Mouse (Mus musculus): ENCODE measurements around the gene Nrd1. TPM values are rescaled to one million over a fixed set of nuclear protein-coding genes. Genes with fewer than 3 reads are reported as not detected.

Gene Nrd1
- polyA plus RNA-seq, 1 experiment from 2014 or later: 33.8 TPM

DNA sequence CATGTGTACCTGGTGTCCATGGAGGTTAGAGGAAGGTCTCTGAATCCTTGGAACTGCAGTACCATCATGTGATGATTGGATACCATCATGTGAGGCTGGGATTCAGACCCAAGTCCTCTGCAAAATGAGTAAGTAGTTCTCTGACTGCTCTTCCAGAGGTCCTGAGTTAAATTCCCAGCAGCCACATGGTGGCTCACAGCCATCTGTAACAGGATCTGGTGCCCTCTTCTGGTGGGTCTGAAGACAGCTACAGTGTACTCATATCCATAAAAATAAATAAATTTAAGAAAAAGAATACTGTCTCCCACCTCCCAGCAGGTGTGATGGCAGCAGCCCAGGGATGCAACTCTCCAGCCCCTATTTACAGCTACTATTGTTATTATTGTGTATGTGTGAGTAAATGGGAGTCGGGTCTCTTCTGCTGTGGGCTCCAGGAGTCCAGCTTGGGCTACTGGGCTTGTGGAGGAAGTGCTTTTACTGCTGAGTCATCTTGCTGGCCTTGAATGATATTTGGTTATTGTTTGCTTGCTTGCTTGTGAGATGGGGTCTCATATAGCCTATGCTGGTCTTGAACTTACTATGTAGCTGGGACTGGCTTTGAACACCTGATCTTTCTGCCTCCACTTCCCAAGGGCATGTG is 13.5 kb upstream of the Nrd1 start:
- Histone ChIP-seq H3K9ac (ENCODE audit: low read depth, low read length) (no peak overlapping the region), H3K9me3 (replicated peaks; ENCODE audit: control insufficient read depth, low read length) (no peaks in the 10 kb centered on the region), H3K4me2 (ENCODE audit: low read depth, low read length) (no peak overlapping the region), H3K36me3 (ENCODE audit: control insufficient read depth, insufficient read depth) (no peaks in the 10 kb centered on the region), H3K27ac (ENCODE audit: low read length) (no peak overlapping the region), H3K27me3 (ENCODE audit: control insufficient read depth, insufficient read depth, low read depth, low read length) (no peaks in the 10 kb centered on the region; the same call in 1 of the 2 replicates), H3K4me3 (ENCODE audit: low read depth, low read length) (no peak overlapping the region), H3K4me1 (ENCODE audit: control insufficient read depth, low read depth, low read length) (peaks cover 13% of the 10 kb centered on the region)
- ATAC-seq (ENCODE audit: low read depth): no peak
- 50% methylated on average over 1 of the region's 1 CpGs for WGBS (ENCODE audit: insufficient replicate concordance)

DNA sequence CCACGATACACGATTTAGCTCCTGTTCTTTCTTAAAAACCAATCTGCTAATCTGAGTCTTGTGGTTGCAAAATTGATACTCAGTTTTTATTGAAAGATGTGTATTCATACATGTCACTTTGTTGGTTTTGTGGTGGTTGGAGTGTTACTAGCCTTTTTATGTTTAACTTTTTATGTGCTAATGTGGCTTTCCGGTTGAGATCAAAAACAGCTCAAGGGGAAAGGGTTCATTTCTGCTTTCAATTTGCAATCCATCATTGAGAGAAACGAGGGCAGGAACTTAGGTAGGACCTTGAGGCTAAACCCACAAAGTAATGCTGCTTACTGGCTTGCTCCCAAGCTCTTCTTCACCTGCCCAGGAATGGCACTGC is 13.0 kb upstream of the Nrd1 start:
- Histone ChIP-seq H3K27me3 (ENCODE audit: control insufficient read depth, insufficient read depth, low read depth, low read length) (no peaks in the 10 kb centered on the region; the same call in 1 of the 2 replicates), H3K36me3 (ENCODE audit: control insufficient read depth, insufficient read depth) (no peaks in the 10 kb centered on the region)
- WGBS (ENCODE audit: insufficient replicate concordance): 60% methylated on average over 4 of the region's 4 CpGs

DNA sequence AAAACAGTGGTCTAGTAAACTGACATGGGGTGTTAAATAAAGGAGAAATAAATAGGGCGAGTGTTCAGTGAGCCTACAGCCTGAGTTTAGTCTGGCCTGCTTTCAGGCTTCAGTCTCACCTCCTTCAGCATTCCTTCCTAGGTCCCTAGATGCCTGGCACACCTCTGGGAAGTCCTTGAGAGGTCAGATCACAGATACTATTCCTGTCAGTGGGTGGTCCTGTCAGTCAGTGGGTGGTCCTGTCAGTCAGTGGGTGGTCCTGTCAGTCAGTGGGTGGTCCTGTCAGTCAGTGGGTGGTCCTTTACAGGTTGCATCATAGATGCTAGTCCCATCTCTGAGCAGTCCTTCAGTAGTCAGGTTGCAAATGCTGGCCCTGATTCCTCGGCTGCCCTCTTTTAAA is 11.0 kb upstream of the Nrd1 start:
- Histone ChIP-seq H3K9me3 (replicated peaks; ENCODE audit: control insufficient read depth, low read length) (no peaks in the 10 kb centered on the region), H3K4me2 (ENCODE audit: low read depth, low read length) (no peak overlapping the region), H3K9ac (ENCODE audit: low read depth, low read length) (no peak overlapping the region), H3K4me3 (ENCODE audit: low read depth, low read length) (no peak overlapping the region), H3K36me3 (ENCODE audit: control insufficient read depth, insufficient read depth) (no peaks in the 10 kb centered on the region), H3K27me3 (ENCODE audit: control insufficient read depth, insufficient read depth, low read depth, low read length) (no peaks in the 10 kb centered on the region), H3K27ac (ENCODE audit: low read length) (peak overlapping the region; percentile 46), H3K4me1 (ENCODE audit: control insufficient read depth, low read depth, low read length) (peaks cover 13% of the 10 kb centered on the region)
- 90% methylated on average over 2 of the region's 2 CpGs for WGBS (ENCODE audit: insufficient replicate concordance)
- no peak for ATAC-seq (ENCODE audit: low read depth)

More for the DNA sequence above, 13.0 kb upstream of the Nrd1 start:
- Histone ChIP-seq H3K4me3 (ENCODE audit: low read depth, low read length) (no peak overlapping the region), H3K27ac (ENCODE audit: low read length) (no peak overlapping the region), H3K4me1 (ENCODE audit: control insufficient read depth, low read depth, low read length) (peaks cover 13% of the 10 kb centered on the region), H3K9ac (ENCODE audit: low read depth, low read length) (no peak overlapping the region), H3K4me2 (ENCODE audit: low read depth, low read length) (no peak overlapping the region), H3K9me3 (replicated peaks; ENCODE audit: control insufficient read depth, low read length) (no peaks in the 10 kb centered on the region)
- ATAC-seq (ENCODE audit: low read depth): no peak

- ATAC-seq (ENCODE audit: low read depth): peak; percentile 97
- 0 out of 2 replicates have a peak overlapping the region, but pooled peaks have one; percentile 1 for H3K9ac ChIP-seq (ENCODE audit: low read depth, low read length)
- peaks cover 13% of the 10 kb centered on the region for H3K4me1 ChIP-seq (ENCODE audit: control insufficient read depth, low read depth, low read length)
- peak overlapping the region; percentile 27; the same call in 1 of the 2 replicates for H3K4me2 ChIP-seq (ENCODE audit: low read depth, low read length)
- no peaks in the 10 kb centered on the region for H3K9me3 ChIP-seq (replicated peaks; ENCODE audit: control insufficient read depth, low read length)
- no peak overlapping the region for H3K4me3 ChIP-seq (ENCODE audit: low read depth, low read length)
- no peaks in the 10 kb centered on the region for H3K36me3 ChIP-seq (ENCODE audit: control insufficient read depth, insufficient read depth)
- H3K27me3 ChIP-seq (ENCODE audit: control insufficient read depth, insufficient read depth, low read depth, low read length): no peaks in the 10 kb centered on the region
- H3K27ac ChIP-seq (ENCODE audit: low read length): peak overlapping the region; percentile 46
These were observed 10.4 kb upstream of the Nrd1 start for GRCm38 (mm10) chr4:108990032-108990431.

DNA sequence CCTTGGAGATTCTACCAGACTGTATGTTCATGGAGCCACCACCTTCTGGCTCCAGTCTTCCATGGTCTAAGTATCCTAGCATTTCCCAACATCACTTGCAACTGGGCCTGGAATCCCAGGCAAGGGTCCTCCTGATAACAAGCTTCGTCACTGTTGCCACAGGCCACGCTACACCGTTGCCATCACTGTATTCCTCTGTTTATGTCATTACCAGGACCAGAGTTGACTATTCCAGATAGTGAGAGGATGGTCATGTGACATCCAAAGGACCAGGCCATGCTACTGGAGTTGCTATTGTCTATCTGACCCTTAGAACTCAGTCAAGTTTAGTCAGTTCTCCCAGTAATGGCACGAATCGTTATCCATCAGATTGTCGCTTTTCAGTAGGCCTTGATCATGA is 9.9 kb upstream of the Nrd1 start:
- Histone ChIP-seq H3K36me3 (ENCODE audit: control insufficient read depth, insufficient read depth) (no peaks in the 10 kb centered on the region), H3K4me3 (ENCODE audit: low read depth, low read length) (no peak overlapping the region), H3K4me2 (ENCODE audit: low read depth, low read length) (peak overlapping the region; percentile 27; the same call in 1 of the 2 replicates), H3K27ac (ENCODE audit: low read length) (peak overlapping the region; percentile 35; the same call in 1 of the 2 replicates), H3K9me3 (replicated peaks; ENCODE audit: control insufficient read depth, low read length) (no peaks in the 10 kb centered on the region), H3K9ac (ENCODE audit: low read depth, low read length) (0 out of 2 replicates have a peak overlapping the region, but pooled peaks have one; percentile 1), H3K4me1 (ENCODE audit: control insufficient read depth, low read depth, low read length) (peaks cover 13% of the 10 kb centered on the region), H3K27me3 (ENCODE audit: control insufficient read depth, insufficient read depth, low read depth, low read length) (no peaks in the 10 kb centered on the region)
- 80% methylated on average over 6 of the region's 6 CpGs for WGBS (ENCODE audit: insufficient replicate concordance)
- ATAC-seq (ENCODE audit: low read depth): 0 out of 2 replicates have a peak, but pooled peaks have one; percentile 33

GRCm38 (mm10) chr4:108991811-108992210 is 8.6 kb upstream of the Nrd1 start:
- Histone ChIP-seq H3K4me2 (ENCODE audit: low read depth, low read length) (no peak overlapping the region), H3K4me3 (ENCODE audit: low read depth, low read length) (no peak overlapping the region), H3K9me3 (replicated peaks; ENCODE audit: control insufficient read depth, low read length) (no peaks in the 10 kb centered on the region), H3K27ac (ENCODE audit: low read length) (no peak overlapping the region), H3K4me1 (ENCODE audit: control insufficient read depth, low read depth, low read length) (peaks cover 13% of the 10 kb centered on the region), H3K36me3 (ENCODE audit: control insufficient read depth, insufficient read depth) (no peaks in the 10 kb centered on the region), H3K9ac (ENCODE audit: low read depth, low read length) (no peak overlapping the region), H3K27me3 (ENCODE audit: control insufficient read depth, insufficient read depth, low read depth, low read length) (no peaks in the 10 kb centered on the region)
- ATAC-seq (ENCODE audit: low read depth): no peak

DNA sequence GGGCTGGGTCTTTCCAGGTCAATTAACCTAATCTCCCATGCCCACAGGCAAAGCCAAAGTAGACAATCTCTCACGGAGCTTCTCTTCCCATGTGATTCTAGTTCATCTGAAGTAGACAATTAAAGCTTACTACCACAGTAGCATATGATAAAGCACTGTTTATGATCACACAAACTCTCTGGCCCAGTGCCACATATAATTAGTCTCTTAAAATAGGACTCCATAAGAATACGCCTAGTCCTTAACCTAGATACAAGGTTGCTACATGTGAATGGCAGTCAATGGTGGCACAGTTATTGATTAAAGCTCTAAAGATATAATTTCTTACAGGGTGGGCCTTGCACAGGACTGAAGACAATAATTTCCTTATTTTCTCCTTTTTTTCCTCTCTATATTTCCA is 7.5 kb upstream of the Nrd1 start:
- Histone ChIP-seq H3K9ac (ENCODE audit: low read depth, low read length) (no peak overlapping the region), H3K9me3 (replicated peaks; ENCODE audit: control insufficient read depth, low read length) (no peaks in the 10 kb centered on the region), H3K27ac (ENCODE audit: low read length) (no peak overlapping the region), H3K4me2 (ENCODE audit: low read depth, low read length) (no peak overlapping the region), H3K27me3 (ENCODE audit: control insufficient read depth, insufficient read depth, low read depth, low read length) (no peaks in the 10 kb centered on the region), H3K4me3 (ENCODE audit: low read depth, low read length) (no peak overlapping the region), H3K36me3 (ENCODE audit: control insufficient read depth, insufficient read depth) (no peaks in the 10 kb centered on the region), H3K4me1 (ENCODE audit: control insufficient read depth, low read depth, low read length) (peaks cover 13% of the 10 kb centered on the region)
- 49% methylated on average over 2 of the region's 2 CpGs for WGBS (ENCODE audit: insufficient replicate concordance)
- ATAC-seq (ENCODE audit: low read depth): no peak

DNA sequence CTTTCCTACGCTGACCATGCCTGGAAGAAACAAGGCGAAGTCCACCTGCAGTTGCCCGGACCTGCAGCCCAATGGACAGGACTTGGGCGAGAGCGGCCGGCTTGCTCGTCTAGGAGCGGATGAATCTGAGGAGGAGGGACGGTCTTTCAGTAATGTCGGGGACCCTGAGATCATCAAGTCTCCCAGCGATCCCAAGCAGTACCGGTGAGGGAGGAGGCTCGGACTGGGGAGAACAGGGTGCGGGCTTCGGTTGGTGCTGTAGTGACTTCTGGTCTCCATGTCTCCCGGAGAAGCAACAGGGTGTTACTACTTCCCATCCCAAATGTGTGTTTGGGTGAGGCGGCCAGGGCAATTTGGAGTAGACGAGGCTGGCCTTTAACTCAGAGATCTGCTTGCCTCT is 506 bp downstream of the Nrd1 start:
- WGBS (ENCODE audit: insufficient replicate concordance): 0% methylated on average over 18 of the region's 18 CpGs
- Histone ChIP-seq H3K4me3 (ENCODE audit: low read depth, low read length) (peak overlapping the region; percentile 93), H3K9ac (ENCODE audit: low read depth, low read length) (peak overlapping the region; percentile 93), H3K27ac (ENCODE audit: low read length) (peak overlapping the region; percentile 95), H3K27me3 (ENCODE audit: control insufficient read depth, insufficient read depth, low read depth, low read length) (no peaks in the 10 kb centered on the region), H3K4me1 (ENCODE audit: control insufficient read depth, low read depth, low read length) (peaks cover 9% of the 10 kb centered on the region), H3K9me3 (replicated peaks; ENCODE audit: control insufficient read depth, low read length) (no peaks in the 10 kb centered on the region), H3K36me3 (ENCODE audit: control insufficient read depth, insufficient read depth) (peaks cover 3% of the 10 kb centered on the region), H3K4me2 (ENCODE audit: low read depth, low read length) (peak overlapping the region; percentile 79)
- peak; percentile 22 for ATAC-seq (ENCODE audit: low read depth)

- ATAC-seq (ENCODE audit: low read depth): no peak
These were observed 7.6 kb downstream of the Nrd1 start for GRCm38 (mm10) chr4:109008046-109008445.

More at GRCm38 (mm10) chr4:109008046-109008445, 7.6 kb downstream of the Nrd1 start:
- H3K9me3 ChIP-seq (replicated peaks; ENCODE audit: control insufficient read depth, low read length): no peaks in the 10 kb centered on the region
- no peak overlapping the region for H3K4me3 ChIP-seq (ENCODE audit: low read depth, low read length)
- H3K9ac ChIP-seq (ENCODE audit: low read depth, low read length): no peak overlapping the region
- no peaks in the 10 kb centered on the region for H3K27me3 ChIP-seq (ENCODE audit: control insufficient read depth, insufficient read depth, low read depth, low read length)
- WGBS (ENCODE audit: insufficient replicate concordance): 72% methylated on average over 1 of the region's 1 CpGs
- no peak overlapping the region for H3K4me2 ChIP-seq (ENCODE audit: low read depth, low read length)
- H3K36me3 ChIP-seq (ENCODE audit: control insufficient read depth, insufficient read depth): peaks cover 3% of the 10 kb centered on the region
- H3K4me1 ChIP-seq (ENCODE audit: control insufficient read depth, low read depth, low read length): no peaks in the 10 kb centered on the region
- no peak overlapping the region for H3K27ac ChIP-seq (ENCODE audit: low read length)

Measured in liver, embryonic 16.5 days (tissue).